Mouse (Mus musculus) liver, embryonic 14.5 days (tissue): Measurements from ENCODE around the gene Gstm7.

ENCODE experiments used
- CTCF ChIP-seq: IDR thresholded peaks from 2 replicates; pipeline ENCODE4 v1.5.1; 2016; ENCODE audit warnings: antibody characterized with exemption, low read depth, control low read depth
- EP300 ChIP-seq: IDR thresholded peaks from 2 replicates; pipeline ENCODE4 v1.6.1; 2016; ENCODE audit warnings: antibody characterized with exemption, low read depth

GRCm38 (mm10) chr3:107932128-107932527 is 511 bp upstream of the Gstm7 start:
- TF ChIP-seq CTCF: no peak
- TF ChIP-seq EP300: no peak
